Mouse (Mus musculus): ENCODE results near the gene Vars.
"Not testable (repeated sequence)": the region's sequence is repeated elsewhere in the genome, so short reads cannot be mapped to it uniquely, and the experiment has no call there.

Vars gene

GRCm38 (mm10) chr17:34972069-34972749, 28.6 kb upstream of the Vars start, which contains the start of the genes Hspa1a and Hspa1l:
Hspa1a (minus strand) TSS chr17:34972156.
Hspa1l (plus strand) TSS chr17:34972703.
- peak; percentile 77 to 84 for DNase-seq

- DNase-seq: no peak
These were observed 24.9 kb upstream of the Vars start for GRCm38 (mm10) chr17:34975581-34976492.

GRCm38 (mm10) chr17:34977000-34977399, 23.8 kb upstream of the Vars start:
- DNase-seq: no peak

GRCm38 (mm10) chr17:34978239-34978638, 22.5 kb upstream of the Vars start:
- no peak for DNase-seq

- no peak for DNase-seq
These were observed 21.2 kb upstream of the Vars start for GRCm38 (mm10) chr17:34979631-34980030.

GRCm38 (mm10) chr17:34980655-34981054, 20.1 kb upstream of the Vars start:
- DNase-seq: peak; percentile 35 to 48

GRCm38 (mm10) chr17:34981690-34982180, 19.1 kb upstream of the Vars start, which contains the start of gene Lsm2:
Lsm2 (plus strand) TSS chr17:34981862.
- DNase-seq: peak; percentile 93 to 94

GRCm38 (mm10) chr17:34982328-34982727, 18.5 kb upstream of the Vars start:
- no peak for DNase-seq

- peak in 1 of 2 experiments; percentile 38 for DNase-seq
These were observed 16.6 kb upstream of the Vars start for GRCm38 (mm10) chr17:34984218-34984617.

- no peak for DNase-seq
These were observed 6.0 kb upstream of the Vars start for GRCm38 (mm10) chr17:34994751-34995150.

- DNase-seq: not testable (repeated sequence)
These were observed 5.6 kb upstream of the Vars start for GRCm38 (mm10) chr17:34995192-34995591.

- DNase-seq: not testable (repeated sequence)
These were observed 4.9 kb upstream of the Vars start for GRCm38 (mm10) chr17:34995927-34996326.

GRCm38 (mm10) chr17:34996411-34997141, 4.2 kb upstream of the Vars start:
- DNase-seq: no peak

- no peak for DNase-seq
These were observed 3.7 kb upstream of the Vars start for GRCm38 (mm10) chr17:34997142-34997483.

- DNase-seq: no peak
These were observed 2.0 kb upstream of the Vars start for GRCm38 (mm10) chr17:34998526-34999430.

- DNase-seq: not testable (repeated sequence)
These were observed 693 bp upstream of the Vars start for GRCm38 (mm10) chr17:34999871-35000716.

- DNase-seq: peak in 1 of 2 experiments; percentile 35
These were observed 815 bp downstream of the Vars start for GRCm38 (mm10) chr17:35001452-35002152.

GRCm38 (mm10) chr17:35002153-35002865, 1.5 kb downstream of the Vars start:
- no peak for DNase-seq
